ENCODE assay signal across 15 mouse cellular contexts in genomic region chr19:55808304-55808703, GRCm38 (mm10).
"Had no signal": no experiment of that assay in that cellular context is flagged by ENCODE, and none has a peak within 500 bp of the region (broad histone marks: within the 10 kb centered on the region; RNA-seq: fewer than 3 reads in every experiment).

No protein-coding gene starts in this region.

- DNase-seq: lung, adult 18-20 months; lung, embryonic 14.5 days; lung, postnatal 10 days; lung, postnatal 36 days; right cerebral cortex, postnatal 14 days; thymus, adult 2 months; thymus, postnatal 25 days; thymus, postnatal 4 days had no signal

- H3K9me3 ChIP-seq: megakaryocyte, embryonic 14.5 days; midbrain, embryonic 13.5 days; midbrain, embryonic 15.5 days; neural tube, embryonic 12.5 days; stomach, embryonic 15.5 days had no signal

- H3K36me3 ChIP-seq: midbrain, embryonic 13.5 days; midbrain, embryonic 15.5 days; neural tube, embryonic 12.5 days; stomach, embryonic 15.5 days had no signal

- ATAC-seq: midbrain, embryonic 13.5 days; midbrain, embryonic 15.5 days had no signal

- H3K9ac ChIP-seq: lung, embryonic 14.5 days; midbrain, embryonic 13.5 days; midbrain, embryonic 15.5 days; neural tube, embryonic 12.5 days; stomach, embryonic 15.5 days had no signal

- H3K27me3 ChIP-seq: midbrain, embryonic 13.5 days; midbrain, embryonic 15.5 days; neural tube, embryonic 12.5 days; stomach, embryonic 15.5 days had no signal

- H3K4me2 ChIP-seq: lung, embryonic 14.5 days; midbrain, embryonic 11.5 days; midbrain, embryonic 15.5 days; neural tube, embryonic 12.5 days; stomach, embryonic 15.5 days had no signal

- H3K27ac ChIP-seq: macrophage; midbrain, embryonic 13.5 days; midbrain, embryonic 15.5 days; neural tube, embryonic 12.5 days; stomach, embryonic 15.5 days had no signal

- H3K4me3 ChIP-seq: megakaryocyte, embryonic 14.5 days; midbrain, embryonic 13.5 days; midbrain, embryonic 15.5 days; neural tube, embryonic 12.5 days; stomach, embryonic 15.5 days had no signal

- H3K4me1 ChIP-seq: megakaryocyte, embryonic 14.5 days had no signal
